Mouse (Mus musculus) leukemia stem cell, adult 10-12 weeks (primary cell): ENCODE measurements around the gene Slco4c1. TPM values are rescaled to one million over a fixed set of nuclear protein-coding genes. Genes with fewer than 3 reads are reported as not detected.

Experiments
- polyA plus RNA-seq: library from polyadenylated mRNA; stranded (reverse); fragments of >175 nt; gene quantifications from 2 replicates; pipeline ENCODE4 v1.2.3, GENCODE M21; 2012; ENCODE audit warnings: low replicate concordance

Gene Slco4c1
- 0.05 and 0.06 TPM in 2 replicates for polyA plus RNA-seq

DNA sequence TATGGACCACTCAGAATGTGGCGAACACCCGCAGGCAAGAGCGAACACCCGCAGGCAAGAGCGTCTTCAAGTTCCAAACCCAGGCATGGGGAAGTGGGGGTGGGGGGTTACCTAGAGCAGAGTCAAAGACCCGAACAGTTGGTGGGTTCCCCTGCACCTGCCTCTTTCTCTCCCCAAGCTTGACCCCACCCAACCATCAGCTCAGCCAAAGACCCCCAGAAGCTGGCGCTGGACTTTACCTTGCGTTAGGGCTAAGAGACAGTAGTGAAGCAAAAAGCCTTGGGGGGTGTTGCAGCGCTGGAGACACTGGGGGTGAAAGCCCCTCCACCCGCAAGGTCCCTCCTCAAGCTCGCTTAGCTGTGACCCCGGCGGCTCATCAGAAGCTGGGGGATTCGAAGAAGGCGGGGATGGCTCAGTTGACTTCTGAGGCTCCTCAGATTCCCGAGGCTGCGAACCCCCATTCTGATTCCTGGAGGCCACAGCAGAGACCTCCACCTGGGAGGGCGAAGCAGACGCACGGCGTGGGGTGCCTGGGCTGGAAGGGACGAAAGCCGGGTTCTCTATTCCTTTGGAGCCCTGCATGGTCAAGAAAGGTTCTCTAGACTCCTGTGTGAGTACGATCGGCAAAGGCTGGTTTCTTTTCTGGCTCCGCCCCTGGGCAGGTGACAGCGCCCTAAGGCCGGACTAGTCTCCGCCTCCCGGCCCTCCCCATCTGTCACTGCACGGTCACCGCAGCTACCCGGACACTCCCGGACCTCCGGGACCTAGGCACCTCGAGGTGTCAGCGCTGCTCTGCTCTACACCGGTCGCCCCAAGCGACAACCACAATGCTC lies at the start of gene Slco4c1:
TSS of gene Slco4c1 (minus strand) at position 644 of the 833 bp plus-strand sequence.

